Mouse (Mus musculus): Measurements from ENCODE around the gene Cd9. TPM values are rescaled to one million over a fixed set of nuclear protein-coding genes. Genes with fewer than 3 reads are reported as not detected.

Gene Cd9
- polyA plus RNA-seq (2014; fragmentation: Nextera tagmentation; extraction: Ambion mirVana): 93.6 and 110 TPM in 2 replicates

- WGBS: under 1% methylated on average over 61 of the region's 61 CpGs
- peak within 1 kb of the TSS; percentile 51 for H3K9ac ChIP-seq
- peak within 1 kb of the TSS; percentile 49 for H3K4me3 ChIP-seq (replicated peaks; ENCODE audit: low read length)
- H3K36me3 ChIP-seq (replicated peaks; ENCODE audit: control insufficient read depth, insufficient read depth): no peaks in the 10 kb centered on the region
- H3K27me3 ChIP-seq (ENCODE audit: control insufficient read depth, insufficient read depth, low read length): peaks cover 27% of the 10 kb centered on the region; the same call in 1 of the 2 replicates
- H3K27ac ChIP-seq: peak within 1 kb of the TSS; percentile 38
- no peaks in the 10 kb centered on the region for H3K9me3 ChIP-seq (ENCODE audit: control insufficient read depth, low read length)
- peak within 1 kb of the TSS; percentile 95 for H3K4me2 ChIP-seq (replicated peaks)
- no peaks in the 10 kb centered on the region; the same call in 1 of the 2 replicates for H3K4me1 ChIP-seq (replicated peaks; ENCODE audit: control insufficient read depth, insufficient read depth, low read length)
- DNase-seq (ENCODE audit: low spot score) (peak; percentile 65), ATAC-seq (ENCODE audit: low FRiP score) (peak; percentile 79)
Observed at GRCm38 (mm10) chr6:125494092-125494871, at the start of gene Cd9. Cd9 (minus strand) TSS chr6:125494791.

GRCm38 (mm10) chr6:125541296-125541695 lies 46.7 kb upstream of the Cd9 start:
- H3K36me3 ChIP-seq (replicated peaks; ENCODE audit: control insufficient read depth, insufficient read depth): no peaks in the 10 kb centered on the region
- no peak overlapping the region for H3K4me2 ChIP-seq (replicated peaks)
- H3K9me3 ChIP-seq (ENCODE audit: control insufficient read depth, low read length): no peaks in the 10 kb centered on the region
- no peak for ATAC-seq (ENCODE audit: low FRiP score)
- no peak for DNase-seq (ENCODE audit: low spot score)
- H3K4me1 ChIP-seq (replicated peaks; ENCODE audit: control insufficient read depth, insufficient read depth, low read length): no peaks in the 10 kb centered on the region
- H3K27ac ChIP-seq: no peak overlapping the region
- H3K4me3 ChIP-seq (replicated peaks; ENCODE audit: low read length): no peak overlapping the region
- no peak overlapping the region for H3K9ac ChIP-seq
- H3K27me3 ChIP-seq (ENCODE audit: control insufficient read depth, insufficient read depth, low read length): no peaks in the 10 kb centered on the region
- WGBS: 92% methylated on average over 6 of the region's 6 CpGs

GRCm38 (mm10) chr6:125540826-125541225 lies 46.2 kb upstream of the Cd9 start:
- no peak overlapping the region for H3K9ac ChIP-seq
- no peaks in the 10 kb centered on the region for H3K27me3 ChIP-seq (ENCODE audit: control insufficient read depth, insufficient read depth, low read length)
- WGBS: 91% methylated on average over 6 of the region's 6 CpGs
- no peak overlapping the region for H3K4me2 ChIP-seq (replicated peaks)
- H3K9me3 ChIP-seq (ENCODE audit: control insufficient read depth, low read length): no peaks in the 10 kb centered on the region
- no peak overlapping the region for H3K4me3 ChIP-seq (replicated peaks; ENCODE audit: low read length)
- H3K4me1 ChIP-seq (replicated peaks; ENCODE audit: control insufficient read depth, insufficient read depth, low read length): no peaks in the 10 kb centered on the region
- DNase-seq (ENCODE audit: low spot score) (no peak), ATAC-seq (ENCODE audit: low FRiP score) (no peak)
- H3K27ac ChIP-seq: no peak overlapping the region
- no peaks in the 10 kb centered on the region for H3K36me3 ChIP-seq (replicated peaks; ENCODE audit: control insufficient read depth, insufficient read depth)

GRCm38 (mm10) chr6:125540199-125540598 lies 45.6 kb upstream of the Cd9 start:
- Histone ChIP-seq H3K36me3 (replicated peaks; ENCODE audit: control insufficient read depth, insufficient read depth) (no peaks in the 10 kb centered on the region), H3K4me1 (replicated peaks; ENCODE audit: control insufficient read depth, insufficient read depth, low read length) (no peaks in the 10 kb centered on the region), H3K4me3 (replicated peaks; ENCODE audit: low read length) (no peak overlapping the region), H3K9ac (no peak overlapping the region), H3K9me3 (ENCODE audit: control insufficient read depth, low read length) (no peaks in the 10 kb centered on the region), H3K4me2 (replicated peaks) (no peak overlapping the region), H3K27ac (no peak overlapping the region), H3K27me3 (ENCODE audit: control insufficient read depth, insufficient read depth, low read length) (no peaks in the 10 kb centered on the region)
- DNase-seq (ENCODE audit: low spot score) (no peak), ATAC-seq (ENCODE audit: low FRiP score) (no peak)
- WGBS: 88% methylated on average over 10 of the region's 10 CpGs

- Histone ChIP-seq H3K9ac (no peak overlapping the region), H3K27ac (no peak overlapping the region), H3K4me1 (replicated peaks; ENCODE audit: control insufficient read depth, insufficient read depth, low read length) (no peaks in the 10 kb centered on the region), H3K9me3 (ENCODE audit: control insufficient read depth, low read length) (no peaks in the 10 kb centered on the region), H3K36me3 (replicated peaks; ENCODE audit: control insufficient read depth, insufficient read depth) (no peaks in the 10 kb centered on the region), H3K4me3 (replicated peaks; ENCODE audit: low read length) (no peak overlapping the region), H3K4me2 (replicated peaks) (no peak overlapping the region), H3K27me3 (ENCODE audit: control insufficient read depth, insufficient read depth, low read length) (no peaks in the 10 kb centered on the region)
- DNase-seq (ENCODE audit: low spot score) (no peak), ATAC-seq (ENCODE audit: low FRiP score) (no peak)
- 74% methylated on average over 8 of the region's 8 CpGs for WGBS
Observed at GRCm38 (mm10) chr6:125539423-125539822, 44.8 kb upstream of the Cd9 start.

GRCm38 (mm10) chr6:125538469-125538868 lies 43.9 kb upstream of the Cd9 start:
- no peak overlapping the region for H3K27ac ChIP-seq
- H3K27me3 ChIP-seq (ENCODE audit: control insufficient read depth, insufficient read depth, low read length): no peaks in the 10 kb centered on the region
- no peaks in the 10 kb centered on the region for H3K9me3 ChIP-seq (ENCODE audit: control insufficient read depth, low read length)
- H3K4me2 ChIP-seq (replicated peaks): no peak overlapping the region
- H3K9ac ChIP-seq: no peak overlapping the region
- DNase-seq (ENCODE audit: low spot score): no peak
- no peak for ATAC-seq (ENCODE audit: low FRiP score)
- no peaks in the 10 kb centered on the region for H3K4me1 ChIP-seq (replicated peaks; ENCODE audit: control insufficient read depth, insufficient read depth, low read length)
- 84% methylated on average over 5 of the region's 5 CpGs for WGBS
- no peak overlapping the region for H3K4me3 ChIP-seq (replicated peaks; ENCODE audit: low read length)
- no peaks in the 10 kb centered on the region for H3K36me3 ChIP-seq (replicated peaks; ENCODE audit: control insufficient read depth, insufficient read depth)

GRCm38 (mm10) chr6:125534990-125535389 lies 40.4 kb upstream of the Cd9 start:
- no peaks in the 10 kb centered on the region for H3K9me3 ChIP-seq (ENCODE audit: control insufficient read depth, low read length)
- H3K4me3 ChIP-seq (replicated peaks; ENCODE audit: low read length): no peak overlapping the region
- no peak for DNase-seq (ENCODE audit: low spot score)
- H3K9ac ChIP-seq: no peak overlapping the region
- no peaks in the 10 kb centered on the region for H3K27me3 ChIP-seq (ENCODE audit: control insufficient read depth, insufficient read depth, low read length)
- no peak overlapping the region for H3K27ac ChIP-seq
- no peaks in the 10 kb centered on the region for H3K36me3 ChIP-seq (replicated peaks; ENCODE audit: control insufficient read depth, insufficient read depth)
- WGBS: 77% methylated on average over 5 of the region's 5 CpGs
- H3K4me1 ChIP-seq (replicated peaks; ENCODE audit: control insufficient read depth, insufficient read depth, low read length): no peaks in the 10 kb centered on the region
- H3K4me2 ChIP-seq (replicated peaks): no peak overlapping the region
- ATAC-seq (ENCODE audit: low FRiP score): no peak

- Histone ChIP-seq H3K9me3 (ENCODE audit: control insufficient read depth, low read length) (no peaks in the 10 kb centered on the region), H3K27ac (no peak overlapping the region), H3K36me3 (replicated peaks; ENCODE audit: control insufficient read depth, insufficient read depth) (no peaks in the 10 kb centered on the region), H3K4me2 (replicated peaks) (no peak overlapping the region), H3K4me3 (replicated peaks; ENCODE audit: low read length) (no peak overlapping the region), H3K9ac (no peak overlapping the region), H3K4me1 (replicated peaks; ENCODE audit: control insufficient read depth, insufficient read depth, low read length) (no peaks in the 10 kb centered on the region), H3K27me3 (ENCODE audit: control insufficient read depth, insufficient read depth, low read length) (no peaks in the 10 kb centered on the region)
- WGBS: 91% methylated on average over 11 of the region's 11 CpGs
- no peak for DNase-seq (ENCODE audit: low spot score)
- no peak for ATAC-seq (ENCODE audit: low FRiP score)
Observed at GRCm38 (mm10) chr6:125533104-125533650, 38.6 kb upstream of the Cd9 start.

GRCm38 (mm10) chr6:125529479-125529878 lies 34.9 kb upstream of the Cd9 start:
- Histone ChIP-seq H3K9me3 (ENCODE audit: control insufficient read depth, low read length) (no peaks in the 10 kb centered on the region), H3K4me2 (replicated peaks) (no peak overlapping the region), H3K9ac (no peak overlapping the region), H3K27me3 (ENCODE audit: control insufficient read depth, insufficient read depth, low read length) (no peaks in the 10 kb centered on the region), H3K4me3 (replicated peaks; ENCODE audit: low read length) (no peak overlapping the region), H3K4me1 (replicated peaks; ENCODE audit: control insufficient read depth, insufficient read depth, low read length) (no peaks in the 10 kb centered on the region), H3K27ac (no peak overlapping the region), H3K36me3 (replicated peaks; ENCODE audit: control insufficient read depth, insufficient read depth) (no peaks in the 10 kb centered on the region)
- DNase-seq (ENCODE audit: low spot score) (no peak), ATAC-seq (ENCODE audit: low FRiP score) (no peak)
- WGBS: 88% methylated on average over 5 of the region's 5 CpGs
